Mouse (Mus musculus): ENCODE data around the gene a. TPM values are rescaled to one million over a fixed set of nuclear protein-coding genes. Genes with fewer than 3 reads are reported as not detected.
"Not testable (repeated sequence)": the region's sequence is repeated elsewhere in the genome, so short reads cannot be mapped to it uniquely, and the experiment has no call there.

The a gene
- polyA plus RNA-seq, 1 experiment: not detected

DNA sequence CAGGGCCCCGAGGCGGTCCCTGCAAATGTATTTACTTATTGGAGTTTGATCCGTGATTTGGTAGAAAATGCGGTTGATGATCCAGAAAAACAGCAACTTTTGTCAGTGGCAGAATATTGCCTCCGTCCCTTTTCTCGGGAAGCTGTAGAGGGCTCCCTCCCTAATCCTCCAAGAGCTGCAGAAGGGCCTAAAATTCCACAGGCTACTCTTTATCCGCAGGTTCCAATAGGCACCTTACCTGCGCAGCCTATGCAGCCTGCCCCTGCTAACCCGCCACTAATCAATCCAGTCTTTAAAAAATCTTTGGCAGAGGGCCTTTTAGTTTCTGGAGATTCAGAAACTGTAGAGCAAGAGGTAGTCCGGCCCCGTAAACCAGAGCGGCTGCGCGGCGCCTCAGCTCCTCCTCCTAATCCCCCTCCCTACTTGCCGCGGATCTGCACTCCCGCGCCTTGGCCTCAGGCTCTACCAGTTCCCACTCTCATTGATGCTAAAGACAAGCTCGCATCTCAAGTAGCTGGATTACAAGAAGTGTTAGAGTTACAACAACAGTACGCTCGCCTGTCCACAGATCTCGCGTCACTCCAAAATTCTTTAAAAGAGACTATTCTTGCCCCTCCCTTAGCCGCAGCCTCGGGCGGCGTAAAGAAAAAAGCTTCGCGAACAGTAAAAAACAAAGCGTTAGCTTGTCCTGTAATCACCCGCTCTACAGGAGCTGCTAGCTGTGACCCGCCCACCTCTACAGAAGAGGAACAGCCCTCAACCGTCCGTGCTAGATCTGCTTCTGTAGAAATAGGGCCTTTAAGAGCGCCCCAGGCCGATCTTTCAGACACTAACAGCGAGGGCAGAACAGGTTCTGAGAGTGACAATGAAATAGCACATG, 227.8 kb downstream of the a start:
- Histone ChIP-seq H3K4me3 (ENCODE audit: insufficient read depth, low read depth, low read length) (peak overlapping the region; percentile 40), H3K27ac (ENCODE audit: insufficient read depth, low read depth, low read length) (no peak overlapping the region), H3K4me1 (ENCODE audit: control insufficient read depth, insufficient read depth, low read length) (peaks cover 2% of the 10 kb centered on the region; the same call in 1 of the 2 replicates)
- WGBS: under 1% methylated on average over 38 of the region's 38 CpGs
- 0 out of 2 replicates have a peak, but pooled peaks have one; percentile 31 for TF ChIP-seq POLR2A (IDR thresholded peaks at IDR 0.05; ENCODE audit: insufficient read depth, low read depth, low read length)
- no peak for TF ChIP-seq CTCF (IDR thresholded peaks at IDR 0.05; ENCODE audit: insufficient read depth, low read depth, low read length)

DNA sequence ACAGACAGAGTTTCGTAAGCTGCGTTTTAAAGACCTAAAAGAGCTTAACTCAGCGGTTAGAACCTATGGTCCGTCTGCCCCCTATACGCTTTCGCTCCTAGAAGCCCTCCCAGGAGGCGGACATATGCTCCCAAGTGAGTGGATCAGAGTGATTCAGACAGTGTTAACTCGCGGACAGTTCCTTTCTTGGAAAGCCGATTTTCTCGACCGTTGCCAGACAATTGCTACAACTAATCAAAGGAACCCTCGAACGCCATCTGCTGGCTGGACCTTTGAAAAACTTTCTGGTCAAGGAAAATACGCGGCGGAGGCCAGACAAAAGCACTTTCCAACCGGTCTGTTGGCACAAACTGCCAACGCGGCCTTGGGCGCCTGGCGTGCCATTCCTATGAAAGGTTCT, 228.5 kb downstream of the a start:
- peak overlapping the region; percentile 40 for H3K4me3 ChIP-seq (ENCODE audit: insufficient read depth, low read depth, low read length)
- no peak overlapping the region for H3K27ac ChIP-seq (ENCODE audit: insufficient read depth, low read depth, low read length)
- under 1% methylated on average over 22 of the region's 22 CpGs for WGBS
- TF ChIP-seq POLR2A (IDR thresholded peaks at IDR 0.05; ENCODE audit: insufficient read depth, low read depth, low read length): no peak
- TF ChIP-seq CTCF (IDR thresholded peaks at IDR 0.05; ENCODE audit: insufficient read depth, low read depth, low read length): peak; percentile 39; the same call in 1 of the 2 replicates
- peaks cover 2% of the 10 kb centered on the region; the same call in 1 of the 2 replicates for H3K4me1 ChIP-seq (ENCODE audit: control insufficient read depth, insufficient read depth, low read length)

DNA sequence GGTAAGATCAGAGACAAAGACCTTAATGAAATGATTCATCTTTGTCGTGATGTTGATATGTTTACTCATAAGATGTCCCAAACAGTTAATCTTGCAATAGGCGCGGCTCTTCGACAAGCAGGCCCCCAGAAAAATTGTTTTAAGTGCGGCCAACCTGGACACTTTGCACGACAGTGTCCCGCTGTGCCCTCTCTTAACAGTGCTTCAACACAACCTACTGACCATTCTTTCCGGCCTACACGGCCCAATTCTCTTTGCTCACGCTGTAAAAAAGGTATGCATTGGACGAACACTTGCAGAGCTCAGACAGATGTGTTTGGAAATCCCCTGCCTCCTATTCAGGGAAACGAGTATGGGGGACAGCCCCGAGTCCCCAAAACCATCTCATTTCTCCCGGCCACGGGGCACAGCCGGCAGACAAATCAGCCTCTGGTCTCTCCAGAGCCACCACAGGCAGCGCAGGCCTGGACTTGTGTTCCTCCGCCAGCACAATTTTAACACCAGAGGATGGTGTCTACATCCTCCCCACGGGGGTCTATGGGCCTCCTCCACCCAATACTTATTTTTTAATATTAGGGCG, 229.1 kb downstream of the a start:
- not testable (repeated sequence) for H3K4me1 ChIP-seq (ENCODE audit: control insufficient read depth, insufficient read depth, low read length); H3K27ac ChIP-seq (ENCODE audit: insufficient read depth, low read depth, low read length); H3K4me3 ChIP-seq (ENCODE audit: insufficient read depth, low read depth, low read length)
- WGBS: 66% methylated on average over 20 of the region's 20 CpGs

DNA sequence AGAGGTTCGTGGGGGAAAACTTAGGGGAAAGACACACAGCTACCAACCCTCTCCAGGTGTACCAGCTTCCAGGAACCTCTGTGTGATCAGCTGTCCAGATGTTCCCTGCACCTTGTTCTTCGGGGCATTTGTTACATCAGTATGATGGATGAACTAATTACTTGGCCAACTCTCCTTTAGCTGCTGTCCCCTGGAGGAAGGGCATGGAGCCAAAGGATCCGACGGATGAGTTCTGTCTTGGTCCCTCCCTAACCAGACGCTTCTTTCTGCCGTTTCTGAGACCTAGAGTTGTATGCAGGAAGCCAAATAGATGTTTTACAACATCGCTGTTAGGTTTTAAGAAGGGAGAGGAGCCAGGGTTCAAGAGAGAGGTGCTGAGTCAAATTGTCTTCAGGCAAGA, 239.6 kb downstream of the a start:
- 80% methylated on average over 7 of the region's 7 CpGs for whole genome bisulfite sequencing
- H3K4me3 ChIP-seq (ENCODE audit: insufficient read depth, low read depth, low read length): no peak overlapping the region
- no peaks in the 10 kb centered on the region for H3K4me1 ChIP-seq (ENCODE audit: control insufficient read depth, insufficient read depth, low read length)
- no peak for TF ChIP-seq CTCF (IDR thresholded peaks at IDR 0.05; ENCODE audit: insufficient read depth, low read depth, low read length)
- no peak for TF ChIP-seq POLR2A (IDR thresholded peaks at IDR 0.05; ENCODE audit: insufficient read depth, low read depth, low read length)
- H3K27ac ChIP-seq (ENCODE audit: insufficient read depth, low read depth, low read length): no peak overlapping the region

DNA sequence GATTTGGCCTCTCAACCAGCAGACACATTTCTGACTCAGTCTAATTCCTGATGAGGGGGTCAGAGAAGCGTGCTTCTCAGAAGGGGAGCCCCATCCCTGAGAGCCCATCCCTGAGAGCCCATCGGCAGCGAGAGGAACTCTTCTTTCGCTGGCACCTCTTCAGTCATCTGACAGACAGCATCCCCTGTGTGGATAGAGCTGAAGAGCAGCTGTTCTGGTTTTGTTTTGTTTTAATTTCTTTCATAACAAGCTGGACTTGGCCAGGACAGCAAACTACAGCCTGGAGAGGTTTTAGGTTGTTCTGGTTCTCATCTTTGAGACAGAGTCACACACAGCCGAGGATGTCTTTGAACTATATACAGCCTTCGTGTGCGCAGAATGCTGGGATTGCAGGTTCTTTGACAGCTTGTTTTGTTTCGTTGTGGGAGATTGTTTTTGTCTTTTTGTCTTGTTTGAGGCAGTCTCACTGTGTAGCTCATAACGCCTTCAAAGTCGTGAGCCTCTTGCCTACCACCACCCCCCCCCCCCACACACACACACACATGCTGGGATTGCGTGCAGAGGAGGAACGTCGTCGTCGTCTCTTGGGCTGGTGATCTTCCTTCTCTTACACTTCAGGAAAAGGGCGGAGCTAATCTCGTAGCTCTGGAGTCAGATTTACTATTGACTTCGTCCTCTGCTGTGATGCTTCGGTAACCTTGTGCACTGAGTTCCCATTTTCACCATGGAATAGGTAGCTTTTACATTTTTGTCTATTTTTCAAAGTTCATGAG, 241.9 kb downstream of the a start:
- peaks cover 3% of the 10 kb centered on the region for H3K4me1 ChIP-seq (ENCODE audit: control insufficient read depth, insufficient read depth, low read length)
- no peak overlapping the region for H3K27ac ChIP-seq (ENCODE audit: insufficient read depth, low read depth, low read length)
- WGBS: 44% methylated on average over 19 of the region's 19 CpGs
- TF ChIP-seq CTCF (IDR thresholded peaks at IDR 0.05; ENCODE audit: insufficient read depth, low read depth, low read length) (no peak), POLR2A (IDR thresholded peaks at IDR 0.05; ENCODE audit: insufficient read depth, low read depth, low read length) (no peak)
- no peak overlapping the region for H3K4me3 ChIP-seq (ENCODE audit: insufficient read depth, low read depth, low read length)

DNA sequence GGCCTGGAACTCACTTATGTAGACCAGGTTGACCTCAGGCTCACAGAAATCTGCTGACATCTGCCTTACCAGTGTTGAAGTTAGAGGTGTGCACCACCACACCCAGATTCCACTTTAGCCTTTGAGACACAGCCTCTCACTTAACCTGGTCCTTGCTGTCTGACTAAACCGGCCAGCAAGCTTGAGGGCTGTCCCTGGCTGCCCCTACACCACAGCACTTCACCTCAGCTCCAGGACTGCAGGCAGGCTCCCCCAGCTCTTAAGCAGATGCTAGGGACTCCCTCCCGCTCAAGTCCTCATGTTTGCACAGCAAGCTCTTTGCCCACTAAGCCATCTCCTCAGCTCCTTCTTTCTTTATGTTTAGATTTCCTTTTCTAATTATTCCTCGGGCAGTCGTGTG, 248.8 kb downstream of the a start:
- Histone ChIP-seq H3K27ac (ENCODE audit: insufficient read depth, low read depth, low read length) (no peak overlapping the region), H3K4me3 (ENCODE audit: insufficient read depth, low read depth, low read length) (no peak overlapping the region), H3K4me1 (ENCODE audit: control insufficient read depth, insufficient read depth, low read length) (peaks cover 3% of the 10 kb centered on the region)
- TF ChIP-seq POLR2A (IDR thresholded peaks at IDR 0.05; ENCODE audit: insufficient read depth, low read depth, low read length) (no peak), CTCF (IDR thresholded peaks at IDR 0.05; ENCODE audit: insufficient read depth, low read depth, low read length) (no peak)
- 80% methylated on average over 4 of the region's 4 CpGs for WGBS

DNA sequence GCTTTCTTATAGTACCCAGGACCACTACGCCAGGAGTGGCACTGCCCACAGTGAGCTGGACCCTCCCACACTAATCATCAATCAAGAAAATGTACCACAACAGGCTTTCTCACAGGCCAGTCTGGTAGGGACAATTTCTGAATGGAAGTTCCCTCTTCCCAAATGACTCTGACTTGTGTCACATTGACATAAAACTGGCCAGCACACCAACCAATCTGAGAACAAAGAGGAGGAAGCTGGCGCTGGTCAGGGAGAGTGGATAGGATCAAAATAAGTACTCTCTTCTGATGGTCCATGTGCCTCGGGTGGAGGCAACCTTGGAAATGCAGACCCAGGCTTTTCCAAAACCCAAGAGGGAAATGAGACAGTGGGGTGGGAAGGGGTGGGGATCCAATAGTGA, 253.3 kb downstream of the a start:
- WGBS: 82% methylated on average over 3 of the region's 3 CpGs
- TF ChIP-seq CTCF (IDR thresholded peaks at IDR 0.05; ENCODE audit: insufficient read depth, low read depth, low read length) (no peak), POLR2A (IDR thresholded peaks at IDR 0.05; ENCODE audit: insufficient read depth, low read depth, low read length) (no peak)

DNA sequence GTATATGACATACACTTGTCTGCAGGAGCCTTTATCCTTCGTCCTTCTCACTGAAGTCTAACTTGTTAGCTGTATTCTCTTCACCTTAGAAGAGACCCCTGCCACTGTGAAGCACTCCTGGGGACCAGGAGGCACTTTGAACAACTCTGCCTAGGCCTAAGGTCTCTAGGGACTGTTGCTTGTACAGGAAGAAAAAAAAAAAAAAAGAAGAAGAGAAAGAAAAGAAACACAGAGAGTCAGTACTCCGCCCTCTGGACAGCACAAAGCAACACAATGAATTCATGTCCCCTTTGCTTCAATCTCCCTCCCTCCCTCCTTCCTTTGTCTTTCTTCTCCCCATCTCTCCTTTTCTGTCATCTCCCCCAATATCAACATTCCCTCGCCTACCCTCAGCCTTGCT, 253.9 kb downstream of the a start:
- WGBS: 78% methylated on average over 3 of the region's 3 CpGs

More for the DNA sequence above, 253.3 kb downstream of the a start:
- H3K27ac ChIP-seq (ENCODE audit: insufficient read depth, low read depth, low read length): no peak overlapping the region
- no peak overlapping the region for H3K4me3 ChIP-seq (ENCODE audit: insufficient read depth, low read depth, low read length)
- H3K4me1 ChIP-seq (ENCODE audit: control insufficient read depth, insufficient read depth, low read length): no peaks in the 10 kb centered on the region

DNA sequence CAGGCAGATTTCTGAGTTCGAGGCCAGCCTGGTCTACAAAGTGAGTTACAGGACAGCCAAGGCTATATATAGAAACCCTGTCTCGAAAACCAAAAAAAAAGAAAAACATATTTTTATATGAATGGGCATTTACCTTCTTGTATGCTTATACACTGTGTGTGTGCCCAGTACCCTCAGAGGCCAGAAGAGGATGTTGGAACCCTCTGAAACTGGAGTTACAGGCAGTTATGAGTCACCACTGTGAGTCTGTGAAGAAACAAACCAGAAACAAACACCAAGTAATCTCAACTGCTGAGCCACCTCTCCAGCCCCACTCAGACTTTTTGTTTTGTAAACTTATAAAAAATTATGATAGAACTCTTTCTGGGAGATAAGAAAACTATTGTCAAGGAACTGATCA, 255.6 kb downstream of the a start:
- H3K27ac ChIP-seq (ENCODE audit: insufficient read depth, low read depth, low read length): no peak overlapping the region
- WGBS: 88% methylated on average over 2 of the region's 2 CpGs
- H3K4me3 ChIP-seq (ENCODE audit: insufficient read depth, low read depth, low read length): no peak overlapping the region
- TF ChIP-seq POLR2A (IDR thresholded peaks at IDR 0.05; ENCODE audit: insufficient read depth, low read depth, low read length) (no peak), CTCF (IDR thresholded peaks at IDR 0.05; ENCODE audit: insufficient read depth, low read depth, low read length) (no peak)
- H3K4me1 ChIP-seq (ENCODE audit: control insufficient read depth, insufficient read depth, low read length): peaks cover 5% of the 10 kb centered on the region

More for the DNA sequence above, 253.9 kb downstream of the a start:
- Histone ChIP-seq H3K4me1 (ENCODE audit: control insufficient read depth, insufficient read depth, low read length) (peaks cover 1% of the 10 kb centered on the region), H3K4me3 (ENCODE audit: insufficient read depth, low read depth, low read length) (no peak overlapping the region), H3K27ac (ENCODE audit: insufficient read depth, low read depth, low read length) (no peak overlapping the region)
- TF ChIP-seq POLR2A (IDR thresholded peaks at IDR 0.05; ENCODE audit: insufficient read depth, low read depth, low read length) (no peak), CTCF (IDR thresholded peaks at IDR 0.05; ENCODE audit: insufficient read depth, low read depth, low read length) (no peak)
